Mouse (Mus musculus) c-Kit-positive CD71-positive TER-119-negative erythroid progenitor cells, embryonic 14.5 days (primary cell): Measurements from ENCODE around the gene Prol1.
"Not testable (repeated sequence)": the region's sequence is repeated elsewhere in the genome, so short reads cannot be mapped to it uniquely, and the experiment has no call there.

Experiments used
- DNase-seq: peaks from one replicate; pipeline ENCODE4 v3.0.0-alpha.2; 2013; ENCODE audit warnings: low read depth

The Prol1 gene

GRCm38 (mm10) chr5:88317012-88317411 lies at the start of gene Prol1:
Gene Prol1, plus strand, starts transcription at chr5:88317312.
- no peak for DNase-seq

GRCm38 (mm10) chr5:88268619-88269018 lies 48.5 kb upstream of the Prol1 start, which contains the start of gene Gm7714:
Gene Gm7714, plus strand, starts transcription at chr5:88268919.
- DNase-seq, result no peak

DNA sequence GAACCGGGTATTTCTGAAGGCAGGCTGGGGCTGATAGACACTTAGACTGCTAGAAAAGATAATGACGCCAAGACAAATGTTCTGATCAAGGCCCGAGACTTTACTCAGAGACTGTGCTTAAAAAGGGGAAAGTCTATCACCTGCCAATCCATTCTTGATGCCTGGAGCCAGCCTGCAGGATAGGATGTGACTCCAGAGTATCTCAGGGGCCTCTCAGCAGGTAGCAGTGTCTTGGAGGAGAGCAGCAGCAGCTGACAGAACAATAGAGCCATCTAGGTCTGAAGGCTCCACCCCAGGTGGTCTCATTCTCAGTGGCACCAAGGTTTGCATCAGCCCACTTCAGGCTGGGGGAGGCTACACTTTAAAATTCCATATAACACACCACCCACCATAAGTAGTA lies 5.8 kb upstream of the Prol1 start:
- DNase-seq, result not testable (repeated sequence)

DNA sequence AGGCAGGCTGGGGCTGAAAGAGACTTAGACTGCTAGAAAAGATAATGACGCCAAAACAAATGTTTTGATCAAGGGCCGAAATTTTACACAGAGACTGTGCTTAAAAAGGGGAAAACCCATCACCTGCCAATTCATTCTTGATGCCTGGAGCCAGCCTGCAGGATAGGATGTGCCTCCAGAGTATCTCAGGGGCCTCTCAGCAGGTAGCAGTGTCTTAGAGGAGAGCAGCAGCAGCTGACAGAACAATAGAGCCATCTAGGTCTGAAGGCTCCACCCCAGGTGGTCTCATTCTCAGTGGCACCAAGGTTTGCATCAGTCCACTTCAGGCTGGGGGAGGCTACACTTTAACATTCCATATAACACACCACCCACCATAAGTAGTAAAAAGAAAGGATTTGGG lies 31.4 kb downstream of the Prol1 start:
- not testable (repeated sequence) for DNase-seq

GRCm38 (mm10) chr5:88364768-88365167 lies 47.7 kb downstream of the Prol1 start:
- peak; percentile 13 for DNase-seq

DNA sequence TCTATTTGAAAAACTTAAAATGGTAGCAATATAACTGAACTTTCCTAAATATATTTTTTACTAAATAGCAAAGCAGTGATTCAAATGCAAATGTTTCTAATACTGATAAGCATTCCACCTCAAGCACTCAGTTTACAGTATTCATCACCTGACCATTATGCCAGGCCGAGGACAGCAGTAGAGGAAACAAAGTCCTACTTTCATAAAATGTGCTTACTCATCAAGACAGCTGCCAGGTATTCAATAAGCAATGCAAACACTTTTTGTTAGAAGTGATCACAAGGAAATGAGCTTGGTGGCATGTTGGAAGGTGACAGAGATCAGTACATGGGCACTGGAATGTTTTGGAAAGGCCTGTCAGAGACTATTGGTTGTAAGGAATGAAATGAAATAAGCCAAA lies 49.8 kb downstream of the Prol1 start:
- DNase-seq, result no peak

DNA sequence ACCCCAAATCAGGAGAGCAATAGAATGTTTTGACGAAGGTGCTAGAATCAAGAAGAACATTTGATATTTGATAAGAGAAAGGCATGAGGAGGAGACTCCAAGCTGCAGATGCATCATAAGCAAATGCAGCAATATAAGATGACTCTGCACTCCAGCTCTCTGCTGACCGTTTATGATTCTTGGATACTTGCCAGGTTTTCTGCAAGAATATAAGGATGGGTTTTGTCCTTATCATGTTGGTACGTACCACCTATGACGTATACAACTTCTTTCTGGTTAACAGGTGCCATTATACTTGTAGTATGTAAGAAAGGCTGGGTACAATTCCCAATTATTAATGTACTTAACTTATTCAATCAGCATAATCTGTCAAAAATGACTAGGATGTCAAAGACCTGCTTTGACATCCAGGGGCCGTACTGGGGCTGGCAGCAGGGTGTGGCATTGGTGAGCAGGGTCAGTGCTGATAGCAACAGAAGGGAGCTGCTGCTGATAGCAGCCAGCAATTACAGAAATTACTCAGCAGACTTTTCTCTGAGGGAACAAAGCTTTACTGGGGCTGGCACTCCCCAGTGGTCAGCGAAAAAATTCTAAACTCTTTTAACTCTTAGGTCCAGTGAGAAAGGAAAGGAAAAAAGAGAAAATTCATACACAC lies 53.6 kb downstream of the Prol1 start:
- DNase-seq, result no peak

GRCm38 (mm10) chr5:88372563-88372962 lies 55.5 kb downstream of the Prol1 start:
- no peak for DNase-seq

DNA sequence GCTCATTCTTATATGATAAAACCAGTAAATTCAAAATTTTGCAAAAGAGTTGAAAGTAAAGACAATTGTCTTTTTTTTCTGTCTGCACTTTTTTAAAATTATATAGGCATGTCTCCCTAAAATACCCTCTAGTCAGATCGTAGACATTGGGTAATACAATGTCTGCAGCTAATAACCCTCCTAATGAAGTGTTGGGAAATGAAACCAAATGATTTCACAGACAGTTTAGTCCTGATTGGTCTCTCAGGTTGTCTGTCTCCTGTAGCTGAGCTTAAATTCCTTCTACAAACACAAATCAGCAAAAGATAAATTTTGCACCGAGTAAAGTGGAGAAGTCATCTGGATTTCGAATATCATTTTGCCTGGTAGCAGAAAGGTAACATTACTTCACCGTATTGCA lies 58.7 kb downstream of the Prol1 start, which contains the start of gene Amtn:
Gene Amtn, plus strand, starts transcription at position 301 of the 400 bp plus-strand sequence.
- DNase-seq, result no peak
